Mouse (Mus musculus): Measurements from ENCODE around the gene Cbr1. TPM values are rescaled to one million over a fixed set of nuclear protein-coding genes. Genes with fewer than 3 reads are reported as not detected.
A peak's percentile ranks its signal among the peaks of the same experiment; 100 is the strongest.
"Not testable (repeated sequence)": the region's sequence is repeated elsewhere in the genome, so short reads cannot be mapped to it uniquely, and the experiment has no call there.

Cbr1 gene
- total RNA-seq, 2 experiments from 2014 or later = 67.9 to 76.2 TPM

- no peak for DNase-seq (ENCODE audit: extremely low spot score in 1 of 2, low spot score in 1 of 2)
Measured at GRCm38 (mm10) chr16:93596807-93597206, 8.8 kb upstream of the Cbr1 start.

GRCm38 (mm10) chr16:93597551-93597950 is 8.1 kb upstream of the Cbr1 start:
- no peak for DNase-seq (ENCODE audit: extremely low spot score in 1 of 2, low spot score in 1 of 2)

GRCm38 (mm10) chr16:93599461-93599860 is 6.2 kb upstream of the Cbr1 start:
- no peak for DNase-seq (ENCODE audit: extremely low spot score in 1 of 2, low spot score in 1 of 2)

GRCm38 (mm10) chr16:93603439-93604212 is 2.0 kb upstream of the Cbr1 start, which contains the start of gene Setd4:
TSS of gene Setd4 (minus strand) at chr16:93604063.
- DNase-seq (ENCODE audit: extremely low spot score in 1 of 2, low spot score in 1 of 2) = peak; percentile 88 to 92

GRCm38 (mm10) chr16:93604481-93604969 is 1.1 kb upstream of the Cbr1 start:
- peak in 1 of 2 experiments; percentile 13 for DNase-seq (ENCODE audit: extremely low spot score in 1 of 2, low spot score in 1 of 2)

GRCm38 (mm10) chr16:93606146-93606545 is 493 bp downstream of the Cbr1 start:
- no peak for DNase-seq (ENCODE audit: extremely low spot score in 1 of 2, low spot score in 1 of 2)

GRCm38 (mm10) chr16:93607669-93608101 is 2.0 kb downstream of the Cbr1 start:
- peak; percentile 64 to 69 for DNase-seq (ENCODE audit: extremely low spot score in 1 of 2, low spot score in 1 of 2)

- DNase-seq (ENCODE audit: extremely low spot score in 1 of 2, low spot score in 1 of 2) = no peak
Measured at GRCm38 (mm10) chr16:93608731-93609130, 3.1 kb downstream of the Cbr1 start.

- DNase-seq (ENCODE audit: extremely low spot score in 1 of 2, low spot score in 1 of 2) = no peak
Measured at GRCm38 (mm10) chr16:93609796-93610195, 4.1 kb downstream of the Cbr1 start.

GRCm38 (mm10) chr16:93610961-93611360 is 5.3 kb downstream of the Cbr1 start:
- no peak for DNase-seq (ENCODE audit: extremely low spot score in 1 of 2, low spot score in 1 of 2)

- DNase-seq (ENCODE audit: extremely low spot score in 1 of 2, low spot score in 1 of 2) = peak; percentile 51 to 75
Measured at GRCm38 (mm10) chr16:93615118-93615870, 9.6 kb downstream of the Cbr1 start.

GRCm38 (mm10) chr16:93623759-93624158 is 18.1 kb downstream of the Cbr1 start:
- not testable (repeated sequence) for DNase-seq (ENCODE audit: extremely low spot score in 1 of 2, low spot score in 1 of 2)

GRCm38 (mm10) chr16:93624671-93625070 is 19.0 kb downstream of the Cbr1 start:
- DNase-seq (ENCODE audit: extremely low spot score in 1 of 2, low spot score in 1 of 2) = no peak

GRCm38 (mm10) chr16:93626745-93627144 is 21.1 kb downstream of the Cbr1 start:
- peak in 1 of 2 experiments; percentile 38 for DNase-seq (ENCODE audit: extremely low spot score in 1 of 2, low spot score in 1 of 2)

GRCm38 (mm10) chr16:93627761-93628400 is 22.2 kb downstream of the Cbr1 start, which contains the start of gene Gm5678:
TSS of gene Gm5678 (plus strand) at chr16:93628097.
- no peak for DNase-seq (ENCODE audit: extremely low spot score in 1 of 2, low spot score in 1 of 2)

- no peak for DNase-seq (ENCODE audit: extremely low spot score in 1 of 2, low spot score in 1 of 2)
Measured at GRCm38 (mm10) chr16:93644006-93644405, 38.4 kb downstream of the Cbr1 start.

- DNase-seq (ENCODE audit: extremely low spot score in 1 of 2, low spot score in 1 of 2) = no peak
Measured at GRCm38 (mm10) chr16:93648441-93649183, 43.0 kb downstream of the Cbr1 start.
